Mouse (Mus musculus): Measurements from ENCODE around the gene Map2. TPM values are rescaled to one million over a fixed set of nuclear protein-coding genes. Genes with fewer than 3 reads are reported as not detected.

Gene Map2
- polyA plus RNA-seq, 1 experiment: 2.0 TPM

- no peak for TF ChIP-seq POLR2A (IDR thresholded peaks at IDR 0.05; ENCODE audit: borderline replicate concordance, low read depth, low read length)
- no peak for TF ChIP-seq CTCF (IDR thresholded peaks at IDR 0.05; ENCODE audit: low read depth, low read length)
- no peak overlapping the region for H3K27ac ChIP-seq (ENCODE audit: insufficient read depth, low read depth, low read length)
- no peaks in the 10 kb centered on the region for H3K4me1 ChIP-seq (ENCODE audit: control insufficient read depth, insufficient read depth, low read length)
- no peak overlapping the region for H3K4me3 ChIP-seq (ENCODE audit: insufficient read depth, low read length)
These were observed 20.1 kb downstream of the Map2 start for GRCm38 (mm10) chr1:66195040-66195726.

GRCm38 (mm10) chr1:66196240-66196639 lies 21.2 kb downstream of the Map2 start:
- no peak overlapping the region for H3K27ac ChIP-seq (ENCODE audit: insufficient read depth, low read depth, low read length)
- no peak overlapping the region for H3K4me3 ChIP-seq (ENCODE audit: insufficient read depth, low read length)
- H3K4me1 ChIP-seq (ENCODE audit: control insufficient read depth, insufficient read depth, low read length): no peaks in the 10 kb centered on the region
- TF ChIP-seq CTCF (IDR thresholded peaks at IDR 0.05; ENCODE audit: low read depth, low read length): no peak
- TF ChIP-seq POLR2A (IDR thresholded peaks at IDR 0.05; ENCODE audit: borderline replicate concordance, low read depth, low read length): no peak

- no peak for TF ChIP-seq CTCF (IDR thresholded peaks at IDR 0.05; ENCODE audit: low read depth, low read length)
- no peak for TF ChIP-seq POLR2A (IDR thresholded peaks at IDR 0.05; ENCODE audit: borderline replicate concordance, low read depth, low read length)
- Histone ChIP-seq H3K27ac (ENCODE audit: insufficient read depth, low read depth, low read length) (no peak overlapping the region), H3K4me1 (ENCODE audit: control insufficient read depth, insufficient read depth, low read length) (no peaks in the 10 kb centered on the region), H3K4me3 (ENCODE audit: insufficient read depth, low read length) (no peak overlapping the region)
These were observed 21.6 kb downstream of the Map2 start for GRCm38 (mm10) chr1:66196716-66197115.

GRCm38 (mm10) chr1:66205517-66205916 lies 30.4 kb downstream of the Map2 start:
- TF ChIP-seq POLR2A (IDR thresholded peaks at IDR 0.05; ENCODE audit: borderline replicate concordance, low read depth, low read length) (no peak), CTCF (IDR thresholded peaks at IDR 0.05; ENCODE audit: low read depth, low read length) (no peak)
- no peaks in the 10 kb centered on the region for H3K4me1 ChIP-seq (ENCODE audit: control insufficient read depth, insufficient read depth, low read length)
- no peak overlapping the region for H3K27ac ChIP-seq (ENCODE audit: insufficient read depth, low read depth, low read length)
- H3K4me3 ChIP-seq (ENCODE audit: insufficient read depth, low read length): no peak overlapping the region

- no peak overlapping the region for H3K4me3 ChIP-seq (ENCODE audit: insufficient read depth, low read length)
- no peak for TF ChIP-seq CTCF (IDR thresholded peaks at IDR 0.05; ENCODE audit: low read depth, low read length)
- no peak for TF ChIP-seq POLR2A (IDR thresholded peaks at IDR 0.05; ENCODE audit: borderline replicate concordance, low read depth, low read length)
- no peaks in the 10 kb centered on the region for H3K4me1 ChIP-seq (ENCODE audit: control insufficient read depth, insufficient read depth, low read length)
- no peak overlapping the region for H3K27ac ChIP-seq (ENCODE audit: insufficient read depth, low read depth, low read length)
These were observed 31.8 kb downstream of the Map2 start for GRCm38 (mm10) chr1:66206904-66207303.

GRCm38 (mm10) chr1:66211074-66211791 lies 36.2 kb downstream of the Map2 start:
- no peak overlapping the region for H3K27ac ChIP-seq (ENCODE audit: insufficient read depth, low read depth, low read length)
- no peak overlapping the region for H3K4me3 ChIP-seq (ENCODE audit: insufficient read depth, low read length)
- no peaks in the 10 kb centered on the region for H3K4me1 ChIP-seq (ENCODE audit: control insufficient read depth, insufficient read depth, low read length)
- TF ChIP-seq CTCF (IDR thresholded peaks at IDR 0.05; ENCODE audit: low read depth, low read length): no peak
- no peak for TF ChIP-seq POLR2A (IDR thresholded peaks at IDR 0.05; ENCODE audit: borderline replicate concordance, low read depth, low read length)

DNA sequence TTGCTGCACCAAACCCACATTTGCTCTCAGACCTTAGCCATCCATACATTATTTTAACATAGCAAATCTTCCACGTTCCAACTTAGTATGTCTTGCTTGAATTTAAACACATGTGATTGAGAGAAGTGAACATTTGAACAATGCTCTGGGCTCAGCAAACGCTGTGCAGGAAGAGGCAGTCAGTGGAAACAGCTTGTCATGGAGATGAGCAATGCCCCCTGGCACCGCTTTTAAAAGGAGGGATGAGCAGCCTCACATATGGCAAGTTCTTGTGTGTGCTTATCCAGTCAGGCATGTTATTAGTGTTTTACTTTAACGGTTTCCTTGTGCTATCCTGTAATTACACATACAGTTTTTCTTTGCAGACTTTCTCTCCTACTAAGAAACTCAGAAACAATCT lies 46.4 kb downstream of the Map2 start:
- H3K4me3 ChIP-seq (ENCODE audit: insufficient read depth, low read length): no peak overlapping the region
- no peak overlapping the region for H3K27ac ChIP-seq (ENCODE audit: insufficient read depth, low read depth, low read length)
- H3K4me1 ChIP-seq (ENCODE audit: control insufficient read depth, insufficient read depth, low read length): no peaks in the 10 kb centered on the region
- TF ChIP-seq CTCF (IDR thresholded peaks at IDR 0.05; ENCODE audit: low read depth, low read length) (no peak), POLR2A (IDR thresholded peaks at IDR 0.05; ENCODE audit: borderline replicate concordance, low read depth, low read length) (no peak)

DNA sequence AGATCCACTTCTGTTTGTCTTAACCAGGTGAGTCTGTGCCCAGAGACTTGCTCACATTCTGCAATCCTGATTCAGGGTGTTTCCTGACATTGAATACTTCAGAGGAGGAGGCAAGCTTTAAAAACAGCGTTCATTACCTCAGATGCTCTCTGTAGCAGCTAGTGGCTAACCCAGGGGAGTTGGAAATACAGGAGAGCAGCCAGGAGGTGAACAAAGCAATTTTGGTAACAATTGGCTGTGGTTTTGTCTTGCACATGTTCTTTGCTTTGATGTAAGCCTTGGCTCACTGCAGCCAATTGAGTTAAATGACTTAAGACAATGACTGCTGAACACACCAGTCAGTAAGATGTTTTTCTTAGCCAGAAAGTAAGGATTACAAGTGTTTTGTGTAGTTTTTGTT lies 48.3 kb downstream of the Map2 start:
- TF ChIP-seq POLR2A (IDR thresholded peaks at IDR 0.05; ENCODE audit: borderline replicate concordance, low read depth, low read length): no peak
- TF ChIP-seq CTCF (IDR thresholded peaks at IDR 0.05; ENCODE audit: low read depth, low read length): no peak
- H3K27ac ChIP-seq (ENCODE audit: insufficient read depth, low read depth, low read length): no peak overlapping the region

GRCm38 (mm10) chr1:66226372-66227368 lies 51.6 kb downstream of the Map2 start:
- Histone ChIP-seq H3K4me1 (ENCODE audit: control insufficient read depth, insufficient read depth, low read length) (peaks cover 8% of the 10 kb centered on the region), H3K4me3 (ENCODE audit: insufficient read depth, low read length) (no peak overlapping the region), H3K27ac (ENCODE audit: insufficient read depth, low read depth, low read length) (no peak overlapping the region)
- TF ChIP-seq CTCF (IDR thresholded peaks at IDR 0.05; ENCODE audit: low read depth, low read length) (no peak), POLR2A (IDR thresholded peaks at IDR 0.05; ENCODE audit: borderline replicate concordance, low read depth, low read length) (no peak)

More for the DNA sequence above, 48.3 kb downstream of the Map2 start:
- H3K4me1 ChIP-seq (ENCODE audit: control insufficient read depth, insufficient read depth, low read length): peaks cover 3% of the 10 kb centered on the region; the same call in 1 of the 2 replicates
- no peak overlapping the region for H3K4me3 ChIP-seq (ENCODE audit: insufficient read depth, low read length)

Measured in bone marrow macrophage, adult 2 months (primary cell).